Mouse (Mus musculus): ENCODE measurements around the gene Olfr1221.

- no peak for TF ChIP-seq ZC3H11A (IDR thresholded peaks at IDR 0.05; ENCODE audit: borderline replicate concordance, low read depth, low read length)
- no peak for TF ChIP-seq ZNF384 (IDR thresholded peaks at IDR 0.05; ENCODE audit: low read depth, low read length)
Observed at GRCm38 (mm10) chr2:89093848-89094247, 23.2 kb downstream of the Olfr1221 start.

Data from ES-E14 (cell line).